Mouse (Mus musculus): ENCODE results near the gene Clec2e. TPM values are rescaled to one million over a fixed set of nuclear protein-coding genes. Genes with fewer than 3 reads are reported as not detected.
"Not testable (repeated sequence)": the region's sequence is repeated elsewhere in the genome, so short reads cannot be mapped to it uniquely, and the experiment has no call there.

Clec2e gene
- 0.15 TPM in 1 of 2 replicates, not detected in the other for polyA plus RNA-seq (2012; rRNA removed)

DNA sequence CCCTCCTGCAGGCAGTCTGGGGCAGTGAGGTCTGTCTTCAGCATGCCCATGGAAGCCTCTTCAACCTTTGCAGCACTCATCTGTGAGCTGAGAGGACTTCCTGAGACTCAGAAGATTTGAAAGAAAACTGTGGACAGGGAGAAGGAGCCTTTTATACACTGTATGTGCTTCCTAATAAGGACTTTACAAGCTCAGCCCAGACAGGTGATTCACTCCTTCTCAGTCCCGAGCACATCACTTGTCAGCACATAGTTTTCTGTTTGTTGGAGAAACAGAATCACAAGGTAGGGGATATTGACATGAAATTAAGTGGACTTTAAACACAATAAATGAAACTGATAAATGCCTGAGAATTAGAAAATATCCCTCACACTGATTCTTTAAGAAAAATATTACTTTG is at the start of gene Clec2e:
Gene Clec2e (minus strand): TSS at position 120 of the 400 bp plus-strand sequence.
- 93% methylated on average over 1 of the region's 1 CpGs for WGBS
- H3K4me3 ChIP-seq (ENCODE audit: control insufficient read depth, insufficient read depth, low read length); H3K27ac ChIP-seq (ENCODE audit: control insufficient read depth, insufficient read depth, low read length); H3K4me1 ChIP-seq (replicated peaks; ENCODE audit: control insufficient read depth, insufficient read depth, low read length); DNase-seq; H3K36me3 ChIP-seq (ENCODE audit: control insufficient read depth, insufficient read depth, low read length); H3K27me3 ChIP-seq (ENCODE audit: control insufficient read depth, insufficient read depth, low read length): not testable (repeated sequence)

- no peak for TF ChIP-seq CTCF (IDR thresholded peaks at IDR 0.05; ENCODE audit: borderline replicate concordance, control insufficient read depth, extremely low read depth, insufficient read depth, low read length, poor library complexity)
- TF ChIP-seq POLR2A (IDR thresholded peaks at IDR 0.05; ENCODE audit: control insufficient read depth, extremely low read depth, insufficient read depth, low read length, poor library complexity), result no peak
- no peaks in the 10 kb centered on the region for H3K4me1 ChIP-seq (replicated peaks; ENCODE audit: control insufficient read depth, insufficient read depth, low read length)
- 100% methylated on average over 2 of the region's 2 CpGs for WGBS
- no peak for DNase-seq
- H3K4me3 ChIP-seq (ENCODE audit: control insufficient read depth, insufficient read depth, low read length), result no peak overlapping the region
- H3K27ac ChIP-seq (ENCODE audit: control insufficient read depth, insufficient read depth, low read length), result no peak overlapping the region
- no peaks in the 10 kb centered on the region for H3K27me3 ChIP-seq (ENCODE audit: control insufficient read depth, insufficient read depth, low read length)
- H3K36me3 ChIP-seq (ENCODE audit: control insufficient read depth, insufficient read depth, low read length), result no peaks in the 10 kb centered on the region
Observed at GRCm38 (mm10) chr6:129146812-129147211, 46.1 kb upstream of the Clec2e start.

- no peaks in the 10 kb centered on the region for H3K4me1 ChIP-seq (replicated peaks; ENCODE audit: control insufficient read depth, insufficient read depth, low read length)
- no peak overlapping the region for H3K4me3 ChIP-seq (ENCODE audit: control insufficient read depth, insufficient read depth, low read length)
- H3K36me3 ChIP-seq (ENCODE audit: control insufficient read depth, insufficient read depth, low read length), result no peaks in the 10 kb centered on the region
- TF ChIP-seq POLR2A (IDR thresholded peaks at IDR 0.05; ENCODE audit: control insufficient read depth, extremely low read depth, insufficient read depth, low read length, poor library complexity) (no peak), CTCF (IDR thresholded peaks at IDR 0.05; ENCODE audit: borderline replicate concordance, control insufficient read depth, extremely low read depth, insufficient read depth, low read length, poor library complexity) (no peak)
- H3K27me3 ChIP-seq (ENCODE audit: control insufficient read depth, insufficient read depth, low read length), result no peaks in the 10 kb centered on the region
- no peak overlapping the region for H3K27ac ChIP-seq (ENCODE audit: control insufficient read depth, insufficient read depth, low read length)
- DNase-seq, result no peak
- WGBS, result 88% methylated on average over 4 of the region's 4 CpGs
Observed at GRCm38 (mm10) chr6:129132604-129133341, 32.1 kb upstream of the Clec2e start.

- no peak overlapping the region for H3K27ac ChIP-seq (ENCODE audit: control insufficient read depth, insufficient read depth, low read length)
- no peak for DNase-seq
- no peaks in the 10 kb centered on the region for H3K27me3 ChIP-seq (ENCODE audit: control insufficient read depth, insufficient read depth, low read length)
- TF ChIP-seq CTCF (IDR thresholded peaks at IDR 0.05; ENCODE audit: borderline replicate concordance, control insufficient read depth, extremely low read depth, insufficient read depth, low read length, poor library complexity) (no peak), POLR2A (IDR thresholded peaks at IDR 0.05; ENCODE audit: control insufficient read depth, extremely low read depth, insufficient read depth, low read length, poor library complexity) (no peak)
- H3K4me1 ChIP-seq (replicated peaks; ENCODE audit: control insufficient read depth, insufficient read depth, low read length), result no peaks in the 10 kb centered on the region
- no peaks in the 10 kb centered on the region for H3K36me3 ChIP-seq (ENCODE audit: control insufficient read depth, insufficient read depth, low read length)
- no peak overlapping the region for H3K4me3 ChIP-seq (ENCODE audit: control insufficient read depth, insufficient read depth, low read length)
Observed at GRCm38 (mm10) chr6:129126861-129127260, 26.1 kb upstream of the Clec2e start.

GRCm38 (mm10) chr6:129124531-129124930 is 23.8 kb upstream of the Clec2e start:
- H3K27ac ChIP-seq (ENCODE audit: control insufficient read depth, insufficient read depth, low read length); H3K4me1 ChIP-seq (replicated peaks; ENCODE audit: control insufficient read depth, insufficient read depth, low read length); H3K27me3 ChIP-seq (ENCODE audit: control insufficient read depth, insufficient read depth, low read length); H3K36me3 ChIP-seq (ENCODE audit: control insufficient read depth, insufficient read depth, low read length); H3K4me3 ChIP-seq (ENCODE audit: control insufficient read depth, insufficient read depth, low read length); DNase-seq: not testable (repeated sequence)

- Histone ChIP-seq H3K4me1 (replicated peaks; ENCODE audit: control insufficient read depth, insufficient read depth, low read length) (no peaks in the 10 kb centered on the region), H3K36me3 (ENCODE audit: control insufficient read depth, insufficient read depth, low read length) (no peaks in the 10 kb centered on the region), H3K27ac (ENCODE audit: control insufficient read depth, insufficient read depth, low read length) (no peak overlapping the region), H3K27me3 (ENCODE audit: control insufficient read depth, insufficient read depth, low read length) (no peaks in the 10 kb centered on the region), H3K4me3 (ENCODE audit: control insufficient read depth, insufficient read depth, low read length) (no peak overlapping the region)
- TF ChIP-seq CTCF (IDR thresholded peaks at IDR 0.05; ENCODE audit: borderline replicate concordance, control insufficient read depth, extremely low read depth, insufficient read depth, low read length, poor library complexity) (no peak), POLR2A (IDR thresholded peaks at IDR 0.05; ENCODE audit: control insufficient read depth, extremely low read depth, insufficient read depth, low read length, poor library complexity) (no peak)
- 97% methylated on average over 3 of the region's 3 CpGs for WGBS
- no peak for DNase-seq
Observed at GRCm38 (mm10) chr6:129116223-129116622, 15.5 kb upstream of the Clec2e start.

- H3K27me3 ChIP-seq (ENCODE audit: control insufficient read depth, insufficient read depth, low read length); H3K27ac ChIP-seq (ENCODE audit: control insufficient read depth, insufficient read depth, low read length); H3K36me3 ChIP-seq (ENCODE audit: control insufficient read depth, insufficient read depth, low read length); H3K4me1 ChIP-seq (replicated peaks; ENCODE audit: control insufficient read depth, insufficient read depth, low read length); DNase-seq; H3K4me3 ChIP-seq (ENCODE audit: control insufficient read depth, insufficient read depth, low read length): not testable (repeated sequence)
- 97% methylated on average over 3 of the region's 3 CpGs for WGBS
Observed at GRCm38 (mm10) chr6:129114237-129114636, 13.5 kb upstream of the Clec2e start.

All from thymus, adult 2 months (tissue).